Mouse (Mus musculus) stomach, postnatal 0 days (tissue): ENCODE data around the gene Cpne2. TPM values are rescaled to one million over a fixed set of nuclear protein-coding genes. Genes with fewer than 3 reads are reported as not detected.

ENCODE experiments used
- ATAC-seq: fragments of 200-750 bp; cut with Nextera tagmentation; 2 replicates; pipeline ENCODE4 v1.8.0; 2017; ENCODE audit not compliant: low FRiP score, low TSS enrichment
- DNase-seq: peaks from one replicate; pipeline ENCODE4 v3.0.0-alpha.2; 2016; ENCODE audit warnings: low spot score
- H3K27ac ChIP-seq: fragments of 300-500 bp; sonication (generic); replicated peaks from 2 replicates; pipeline ENCODE4 v1.5.1; 2014; ENCODE audit warnings: mild to moderate bottlenecking, control low read depth
- H3K27me3 ChIP-seq: fragments of 300-500 bp; sonication (generic); 2 replicates; pipeline ENCODE4 v1.6.1; 2014; ENCODE audit warnings: low read length; ENCODE audit not compliant: control insufficient read depth, insufficient read depth
- H3K36me3 ChIP-seq: fragments of 300-500 bp; sonication (generic); 2 replicates; pipeline ENCODE4 v1.6.1; 2014; ENCODE audit warnings: low read length, mixed read lengths; ENCODE audit not compliant: control insufficient read depth, insufficient read depth
- H3K4me1 ChIP-seq: fragments of 300-500 bp; sonication (generic); replicated peaks from 2 replicates; pipeline ENCODE4 v1.6.1; 2014; ENCODE audit warnings: antibody characterized with exemption; ENCODE audit not compliant: control insufficient read depth, insufficient read depth
- H3K4me2 ChIP-seq: fragments of 300-500 bp; sonication (generic); replicated peaks from 2 replicates; pipeline ENCODE4 v1.6.1; 2014; ENCODE audit warnings: low read depth, mild to moderate bottlenecking, control low read depth, moderate library complexity
- H3K4me3 ChIP-seq: fragments of 300-500 bp; sonication (generic); 2 replicates; pipeline ENCODE4 v1.5.1; 2014; ENCODE audit warnings: low read depth, low read length, control low read depth
- H3K9ac ChIP-seq: fragments of 300-500 bp; sonication (generic); 2 replicates; pipeline ENCODE4 v1.6.1; 2014; ENCODE audit warnings: mild to moderate bottlenecking, low read length, control low read depth, mixed read lengths
- H3K9me3 ChIP-seq: fragments of 300-500 bp; sonication (generic); 2 replicates; pipeline ENCODE4 v1.6.1; 2016; ENCODE audit warnings: low read length; ENCODE audit not compliant: control insufficient read depth
- CTCF ChIP-seq: IDR thresholded peaks from 2 replicates; pipeline ENCODE4 v1.5.1; 2016; ENCODE audit warnings: antibody characterized with exemption, low read depth, mild to moderate bottlenecking, moderate library complexity
- EP300 ChIP-seq: optimal IDR thresholded peaks from 2 replicates; pipeline ENCODE3; 2016; ENCODE audit warnings: antibody characterized with exemption
- WGBS: fragments of 180-500 bp; shearing (Covaris S2); extraction: QIAGEN DNeasy Blood & Tissue Kit; methylation state at CpG from one replicate; pipeline ENCODE4 v1.1.7; 2014; 5-methylcytosine and 5-hydroxymethylcytosine counted together
- polyA plus RNA-seq: library from polyadenylated mRNA; unstranded; fragments of >200 nt; fragmentation: Nextera tagmentation; extraction: Ambion mirVana; gene quantifications from 2 replicates; pipeline ENCODE4 v1.2.1, GENCODE M21; 2015

Cpne2 gene
- polyA plus RNA-seq, 1 experiment from 2014 or later, result 6.2 TPM

GRCm38 (mm10) chr8:94519021-94519420 lies 13.8 kb upstream of the Cpne2 start:
- Histone ChIP-seq H3K36me3 (no peaks in the 10 kb centered on the region), H3K4me3 (no peak overlapping the region), H3K4me2 (no peak overlapping the region), H3K9me3 (no peaks in the 10 kb centered on the region), H3K27ac (no peak overlapping the region), H3K9ac (no peak overlapping the region), H3K4me1 (no peaks in the 10 kb centered on the region), H3K27me3 (no peaks in the 10 kb centered on the region)
- ATAC-seq, result no peak
- 88% methylated on average over 5 of the region's 5 CpGs for WGBS
- DNase-seq, result no peak
- TF ChIP-seq EP300 (no peak), CTCF (no peak)

GRCm38 (mm10) chr8:94521481-94521880 lies 11.3 kb upstream of the Cpne2 start:
- no peak for DNase-seq
- H3K9me3 ChIP-seq, result no peaks in the 10 kb centered on the region
- H3K27me3 ChIP-seq, result no peaks in the 10 kb centered on the region
- H3K36me3 ChIP-seq, result no peaks in the 10 kb centered on the region
- H3K4me1 ChIP-seq, result no peaks in the 10 kb centered on the region
- no peak overlapping the region for H3K4me3 ChIP-seq
- H3K27ac ChIP-seq, result no peak overlapping the region
- ATAC-seq, result no peak
- H3K4me2 ChIP-seq, result no peak overlapping the region
- no peak overlapping the region for H3K9ac ChIP-seq
- TF ChIP-seq EP300, result no peak
- 57% methylated on average over 4 of the region's 4 CpGs for WGBS

- Histone ChIP-seq H3K4me2 (no peak overlapping the region), H3K9me3 (no peaks in the 10 kb centered on the region), H3K4me3 (no peak overlapping the region), H3K27me3 (no peaks in the 10 kb centered on the region), H3K27ac (no peak overlapping the region), H3K36me3 (no peaks in the 10 kb centered on the region), H3K4me1 (no peaks in the 10 kb centered on the region), H3K9ac (no peak overlapping the region)
- DNase-seq (no peak), ATAC-seq (0 out of 2 replicates have a peak, but pooled peaks have one; percentile 8)
- WGBS, result 72% methylated on average over 3 of the region's 3 CpGs
- no peak for TF ChIP-seq EP300
- TF ChIP-seq CTCF, result no peak
Measured at GRCm38 (mm10) chr8:94522482-94522881, 10.3 kb upstream of the Cpne2 start.

- Histone ChIP-seq H3K4me1 (no peaks in the 10 kb centered on the region), H3K27me3 (no peaks in the 10 kb centered on the region), H3K4me2 (no peak overlapping the region), H3K9me3 (no peaks in the 10 kb centered on the region), H3K36me3 (no peaks in the 10 kb centered on the region), H3K9ac (no peak overlapping the region), H3K4me3 (no peak overlapping the region), H3K27ac (no peak overlapping the region)
- DNase-seq (no peak), ATAC-seq (no peak)
- WGBS, result 79% methylated on average over 9 of the region's 9 CpGs
- TF ChIP-seq CTCF, result no peak
- TF ChIP-seq EP300, result no peak
Measured at GRCm38 (mm10) chr8:94524554-94524953, 8.2 kb upstream of the Cpne2 start.

GRCm38 (mm10) chr8:94527178-94527577 lies 5.6 kb upstream of the Cpne2 start:
- 80% methylated on average over 7 of the region's 7 CpGs for WGBS
- H3K4me3 ChIP-seq, result no peak overlapping the region
- no peak overlapping the region for H3K4me2 ChIP-seq
- H3K27me3 ChIP-seq, result no peaks in the 10 kb centered on the region
- no peaks in the 10 kb centered on the region for H3K4me1 ChIP-seq
- H3K27ac ChIP-seq, result no peak overlapping the region
- ATAC-seq (no peak), DNase-seq (no peak)
- H3K9ac ChIP-seq, result no peak overlapping the region
- no peak for TF ChIP-seq EP300
- no peak for TF ChIP-seq CTCF
- H3K9me3 ChIP-seq, result no peaks in the 10 kb centered on the region
- no peaks in the 10 kb centered on the region for H3K36me3 ChIP-seq

GRCm38 (mm10) chr8:94528245-94528644 lies 4.5 kb upstream of the Cpne2 start:
- Histone ChIP-seq H3K4me1 (no peaks in the 10 kb centered on the region; the same call in 1 of the 2 replicates), H3K27me3 (no peaks in the 10 kb centered on the region), H3K27ac (no peak overlapping the region), H3K9ac (no peak overlapping the region), H3K4me2 (no peak overlapping the region), H3K4me3 (no peak overlapping the region), H3K36me3 (no peaks in the 10 kb centered on the region), H3K9me3 (no peaks in the 10 kb centered on the region)
- DNase-seq, result no peak
- WGBS, result 37% methylated on average over 4 of the region's 4 CpGs
- TF ChIP-seq CTCF (peak; percentile 86), EP300 (no peak)
- no peak for ATAC-seq
